Mouse (Mus musculus) myocyte (in vitro differentiated cells): ENCODE measurements around the gene Ccdc157.

Source experiments
- E2F4 ChIP-seq: IDR thresholded peaks from one replicate; pipeline ENCODE4 v1.6.1; 2011; ENCODE audit warnings: mild to moderate bottlenecking, control low read depth, moderate library complexity; ENCODE audit not compliant: insufficient read depth
- MAX ChIP-seq: IDR thresholded peaks from one replicate; pipeline ENCODE4 v1.6.1; 2011; ENCODE audit warnings: low read depth, mild to moderate bottlenecking, control low read depth
- MYOD1 ChIP-seq, 3 experiments: IDR thresholded peaks; one replicate each; pipeline ENCODE4 v1.6.1; 2011; ENCODE audit warnings: control low read depth in 2 of 3, low read depth in 2 of 3, mild to moderate bottlenecking in 2 of 3, moderate library complexity in 1 of 3; ENCODE audit not compliant: insufficient read length in 2 of 3, control insufficient read depth in 1 of 3
- MYOG ChIP-seq, 3 experiments: IDR thresholded peaks; one replicate each; pipeline ENCODE4 v1.6.1; 2011; ENCODE audit warnings: control low read depth in 2 of 3, low read depth in 2 of 3, mild to moderate bottlenecking in 2 of 3; ENCODE audit not compliant: insufficient read length in 2 of 3, control insufficient read depth in 1 of 3, insufficient read depth in 1 of 3
- POLR2A ChIP-seq: IDR thresholded peaks from one replicate; pipeline ENCODE4 v1.6.1; 2011; ENCODE audit warnings: low read depth, mild to moderate bottlenecking, control low read depth, moderate library complexity; ENCODE audit not compliant: insufficient read length
- POLR2AphosphoS2 ChIP-seq: IDR thresholded peaks from one replicate; pipeline ENCODE4 v1.6.1; 2011; ENCODE audit warnings: low read depth, control low read depth; ENCODE audit not compliant: insufficient read length
- REST ChIP-seq: IDR thresholded peaks from one replicate; pipeline ENCODE4 v1.6.1; 2011; ENCODE audit warnings: mild to moderate bottlenecking, control low read depth, moderate library complexity; ENCODE audit not compliant: insufficient read depth, insufficient read length
- TCF12 ChIP-seq: IDR thresholded peaks from one replicate; pipeline ENCODE4 v1.6.1; 2011; ENCODE audit warnings: mild to moderate bottlenecking, control low read depth; ENCODE audit not compliant: poor library complexity, insufficient read depth, severe bottlenecking
- TCF3 ChIP-seq: IDR thresholded peaks from one replicate; pipeline ENCODE4 v1.6.1; 2011; ENCODE audit warnings: low read depth, control low read depth; ENCODE audit not compliant: insufficient read length
- USF1 ChIP-seq: IDR thresholded peaks from one replicate; pipeline ENCODE4 v1.6.1; 2011; ENCODE audit warnings: low read depth, mild to moderate bottlenecking, control low read depth, moderate library complexity

GRCm38 (mm10) chr11:4164701-4165100 lies 4.6 kb upstream of the Ccdc157 start:
- TF ChIP-seq MAX (no peak), MYOD1 (IDR thresholded peaks at IDR 0.05; ENCODE audit: control insufficient read depth in 1 of 3, insufficient read length in 2 of 3, low read depth in 2 of 3) (no peak), USF1 (no peak), POLR2A (no peak), TCF12 (no peak), E2F4 (no peak), POLR2AphosphoS2 (no peak), REST (no peak), MYOG (IDR thresholded peaks at IDR 0.05; ENCODE audit: control insufficient read depth in 1 of 3, insufficient read depth in 1 of 3, insufficient read length in 2 of 3, low read depth in 2 of 3) (no peak), TCF3 (no peak)
